Mouse (Mus musculus): ENCODE results near the gene Plxnc1. TPM values are rescaled to one million over a fixed set of nuclear protein-coding genes. Genes with fewer than 3 reads are reported as not detected.

The Plxnc1 gene
- total and polyA plus RNA-seq, 3 experiments, result 27.6 to 34.4 (median 33.0) TPM

GRCm38 (mm10) chr10:94799485-94800239 is 145.0 kb downstream of the Plxnc1 start:
- Histone ChIP-seq H3K36me3 (replicated peaks in 1 of 2; ENCODE audit: control insufficient read depth in 1 of 2, insufficient read depth in 1 of 2, low read length in 1 of 2) (peaks cover 57 to 86% of the 10 kb centered on the region in 2 experiments), H3K9ac (ENCODE audit: insufficient read depth, low read depth) (no peak overlapping the region), H3K27me3 (replicated peaks) (no peaks in the 10 kb centered on the region), H3K9me3 (replicated peaks; ENCODE audit: low read length) (no peaks in the 10 kb centered on the region), H3K27ac (ENCODE audit: insufficient read depth, low read depth) (no peak overlapping the region), H3K4me2 (ENCODE audit: insufficient read depth, low read depth, poor library complexity, severe bottlenecking) (no peak overlapping the region), H3K4me1 (ENCODE audit: control insufficient read depth in 1 of 2, insufficient read depth in 2 of 2) (peaks cover 0 to 15% of the 10 kb centered on the region in 2 experiments; a peak in 2 of 4 replicates), H3K79me2 (replicated peaks; ENCODE audit: control insufficient read depth, extremely low read depth, insufficient read depth, poor library complexity, severe bottlenecking) (no peaks in the 10 kb centered on the region), H3K4me3 (replicated peaks in 1 of 3; ENCODE audit: low read depth in 2 of 3, low read length in 2 of 3, poor library complexity in 1 of 3) (no peak overlapping the region)
- TF ChIP-seq UBTF (IDR thresholded peaks at IDR 0.05; ENCODE audit: low read depth, low read length), result no peak
- TF ChIP-seq KAT2A (IDR thresholded peaks at IDR 0.05; ENCODE audit: insufficient replicate concordance, low read length), result no peak
- no peak for TF ChIP-seq NRF1 (IDR thresholded peaks at IDR 0.05; ENCODE audit: low read depth, low read length)
- TF ChIP-seq POLR2AphosphoS2 (IDR thresholded peaks at IDR 0.05; ENCODE audit: low read depth, low read length), result no peak
- TF ChIP-seq MEF2A (IDR thresholded peaks at IDR 0.05; ENCODE audit: borderline replicate concordance, low read depth, low read length), result no peak
- TF ChIP-seq SIN3A (IDR thresholded peaks at IDR 0.05; ENCODE audit: low read length), result no peak
- no peak for TF ChIP-seq CHD1 (IDR thresholded peaks at IDR 0.05; ENCODE audit: low read depth, low read length)
- TF ChIP-seq E2F4 (IDR thresholded peaks at IDR 0.05; ENCODE audit: insufficient replicate concordance, low read depth, low read length), result no peak
- no peak for TF ChIP-seq RCOR1 (conservative IDR thresholded peaks at IDR 0.05; ENCODE audit: low read depth, low read length)
- TF ChIP-seq NELFE (IDR thresholded peaks at IDR 0.05; ENCODE audit: low read depth, low read length), result no peak
- TF ChIP-seq ELF1 (IDR thresholded peaks at IDR 0.05; ENCODE audit: low read depth, low read length), result no peak
- no peak for TF ChIP-seq MAX (IDR thresholded peaks at IDR 0.05; ENCODE audit: low read length)
- TF ChIP-seq ETS1 (conservative IDR thresholded peaks at IDR 0.05; ENCODE audit: low read depth, low read length), result no peak
- TF ChIP-seq USF1 (IDR thresholded peaks at IDR 0.05; ENCODE audit: low read depth, low read length), result no peak
- TF ChIP-seq CTCF (conservative IDR thresholded peaks at IDR 0.05 in 1 of 2, IDR thresholded peaks at IDR 0.05 in 1 of 2; ENCODE audit: low read depth in 2 of 2, low read length in 2 of 2), result no peak
- no peak for TF ChIP-seq ZKSCAN1 (IDR thresholded peaks at IDR 0.05; ENCODE audit: borderline replicate concordance, low read depth, low read length)
- TF ChIP-seq ZC3H11A (IDR thresholded peaks at IDR 0.05; ENCODE audit: low read depth, low read length), result no peak
- no peak for TF ChIP-seq POLR2A (IDR thresholded peaks at IDR 0.05; ENCODE audit: low read depth, low read length)
- dilution Hi-C loops (cut with MboI; ENCODE audit: extremely low pct_ligation_motif_present, extremely low pct_unique_long_range_greater_than_20kb, low sequenced_read_pairs) (loop anchor here (25.0 kb wide), 1 partner anchor 113 kb away; no protein-coding TSS in a partner anchor), in situ Hi-C loops (cut with MboI; ENCODE audit: low pct_ligation_motif_present, low pct_unique_long_range_greater_than_20kb, low sequenced_read_pairs) (no loop called here)
- no peak for DNase-seq (ENCODE audit: extremely low read depth)

GRCm38 (mm10) chr10:94798128-94798527 is 146.5 kb downstream of the Plxnc1 start:
- in situ Hi-C loops (cut with MboI; ENCODE audit: low pct_ligation_motif_present, low pct_unique_long_range_greater_than_20kb, low sequenced_read_pairs), result no loop called here
- DNase-seq (ENCODE audit: extremely low read depth), result no peak
- Histone ChIP-seq H3K27ac (ENCODE audit: insufficient read depth, low read depth) (no peak overlapping the region), H3K27me3 (replicated peaks) (no peaks in the 10 kb centered on the region), H3K79me2 (replicated peaks; ENCODE audit: control insufficient read depth, extremely low read depth, insufficient read depth, poor library complexity, severe bottlenecking) (no peaks in the 10 kb centered on the region), H3K9me3 (replicated peaks; ENCODE audit: low read length) (no peaks in the 10 kb centered on the region), H3K36me3 (replicated peaks in 1 of 2; ENCODE audit: control insufficient read depth in 1 of 2, insufficient read depth in 1 of 2, low read length in 1 of 2) (peaks cover 69 to 94% of the 10 kb centered on the region in 2 experiments), H3K4me3 (replicated peaks in 1 of 3; ENCODE audit: low read depth in 2 of 3, low read length in 2 of 3, poor library complexity in 1 of 3) (no peak overlapping the region), H3K4me2 (ENCODE audit: insufficient read depth, low read depth, poor library complexity, severe bottlenecking) (no peak overlapping the region), H3K9ac (ENCODE audit: insufficient read depth, low read depth) (no peak overlapping the region), H3K4me1 (ENCODE audit: control insufficient read depth in 1 of 2, insufficient read depth in 2 of 2) (no peaks in the 10 kb centered on the region; a peak in 1 of 4 replicates)
- TF ChIP-seq MYC (IDR thresholded peaks at IDR 0.05; ENCODE audit: low read depth, low read length), result no peak
- TF ChIP-seq NRF1 (IDR thresholded peaks at IDR 0.05; ENCODE audit: low read depth, low read length), result no peak
- TF ChIP-seq IRF4 (IDR thresholded peaks at IDR 0.05; ENCODE audit: low read depth, low read length), result no peak
- TF ChIP-seq CHD2 (IDR thresholded peaks at IDR 0.05; ENCODE audit: low read length), result no peak
- no peak for TF ChIP-seq TCF12 (IDR thresholded peaks at IDR 0.05; ENCODE audit: low read depth, low read length)
- no peak for TF ChIP-seq MEF2A (IDR thresholded peaks at IDR 0.05; ENCODE audit: borderline replicate concordance, low read depth, low read length)
- no peak for TF ChIP-seq MAFK (IDR thresholded peaks at IDR 0.05; ENCODE audit: insufficient replicate concordance, low read length)
- TF ChIP-seq POLR2A (IDR thresholded peaks at IDR 0.05; ENCODE audit: low read depth, low read length), result no peak
- TF ChIP-seq POLR2AphosphoS2 (IDR thresholded peaks at IDR 0.05; ENCODE audit: low read depth, low read length), result no peak
- no peak for TF ChIP-seq JUND (conservative IDR thresholded peaks at IDR 0.05; ENCODE audit: low read depth, low read length)
- dilution Hi-C loops (cut with MboI; ENCODE audit: extremely low pct_ligation_motif_present, extremely low pct_unique_long_range_greater_than_20kb, low sequenced_read_pairs), result no loop called here

Data from CH12.LX (cell line).